Mouse (Mus musculus) spleen, postnatal 14 days (tissue): ENCODE measurements around the gene Ap5z1.
A peak's percentile ranks its signal among the peaks of the same experiment; 100 is the strongest.

Source experiments
- DNase-seq, 2 experiments: peaks; one replicate each; pipeline ENCODE4 v3.0.0; 2021 to 2022; ENCODE audit warnings: low spot score in 2 of 2

Gene Ap5z1

GRCm38 (mm10) chr5:142463461-142464454 is at the start of gene Ap5z1:
TSS of gene Ap5z1 (plus strand) at chr5:142463944.
- peak; percentile 81 to 86 for DNase-seq

- DNase-seq: no peak
Observed at GRCm38 (mm10) chr5:142415401-142415800, 48.3 kb upstream of the Ap5z1 start.

GRCm38 (mm10) chr5:142416070-142416775 is 47.5 kb upstream of the Ap5z1 start:
- no peak for DNase-seq

- DNase-seq: no peak
Observed at GRCm38 (mm10) chr5:142417104-142417503, 46.6 kb upstream of the Ap5z1 start.

- DNase-seq: no peak
Observed at GRCm38 (mm10) chr5:142417876-142418275, 45.9 kb upstream of the Ap5z1 start.

- no peak for DNase-seq
Observed at GRCm38 (mm10) chr5:142418419-142418818, 45.3 kb upstream of the Ap5z1 start.

GRCm38 (mm10) chr5:142420317-142420716 is 43.4 kb upstream of the Ap5z1 start:
- no peak for DNase-seq

GRCm38 (mm10) chr5:142420920-142421319 is 42.8 kb upstream of the Ap5z1 start:
- no peak for DNase-seq

- DNase-seq: no peak
Observed at GRCm38 (mm10) chr5:142421886-142422285, 41.9 kb upstream of the Ap5z1 start.

GRCm38 (mm10) chr5:142423141-142423540 is 40.6 kb upstream of the Ap5z1 start:
- DNase-seq: no peak

GRCm38 (mm10) chr5:142423701-142424100 is 40.0 kb upstream of the Ap5z1 start:
- no peak for DNase-seq

GRCm38 (mm10) chr5:142424627-142425349 is 39.0 kb upstream of the Ap5z1 start:
- no peak for DNase-seq

GRCm38 (mm10) chr5:142426476-142426875 is 37.3 kb upstream of the Ap5z1 start:
- no peak for DNase-seq

GRCm38 (mm10) chr5:142427876-142428275 is 35.9 kb upstream of the Ap5z1 start:
- DNase-seq: no peak

- no peak for DNase-seq
Observed at GRCm38 (mm10) chr5:142428691-142429090, 35.1 kb upstream of the Ap5z1 start.

GRCm38 (mm10) chr5:142431029-142431428 is 32.7 kb upstream of the Ap5z1 start:
- no peak for DNase-seq

- DNase-seq: no peak
Observed at GRCm38 (mm10) chr5:142431811-142432434, 31.8 kb upstream of the Ap5z1 start.

- no peak for DNase-seq
Observed at GRCm38 (mm10) chr5:142432695-142433094, 31.0 kb upstream of the Ap5z1 start.

- DNase-seq: no peak
Observed at GRCm38 (mm10) chr5:142434052-142434451, 29.7 kb upstream of the Ap5z1 start.

GRCm38 (mm10) chr5:142435736-142436135 is 28.0 kb upstream of the Ap5z1 start:
- DNase-seq: no peak

GRCm38 (mm10) chr5:142438380-142438938 is 25.3 kb upstream of the Ap5z1 start:
- no peak for DNase-seq
